Mouse (Mus musculus) embryonic fibroblast, embryonic 13.5 days (primary cell): ENCODE measurements around the gene Rapgef5.

Experiments
- CTCF ChIP-seq: IDR thresholded peaks from 2 replicates; pipeline ENCODE4 v1.5.1; 2011; ENCODE audit warnings: mild to moderate bottlenecking, control low read depth, low read length, moderate library complexity, borderline replicate concordance; ENCODE audit not compliant: insufficient read depth
- POLR2A ChIP-seq: IDR thresholded peaks from 2 replicates; pipeline ENCODE4 v1.6.1; 2011; ENCODE audit warnings: low read depth, mild to moderate bottlenecking, control low read depth, low read length, moderate library complexity

DNA sequence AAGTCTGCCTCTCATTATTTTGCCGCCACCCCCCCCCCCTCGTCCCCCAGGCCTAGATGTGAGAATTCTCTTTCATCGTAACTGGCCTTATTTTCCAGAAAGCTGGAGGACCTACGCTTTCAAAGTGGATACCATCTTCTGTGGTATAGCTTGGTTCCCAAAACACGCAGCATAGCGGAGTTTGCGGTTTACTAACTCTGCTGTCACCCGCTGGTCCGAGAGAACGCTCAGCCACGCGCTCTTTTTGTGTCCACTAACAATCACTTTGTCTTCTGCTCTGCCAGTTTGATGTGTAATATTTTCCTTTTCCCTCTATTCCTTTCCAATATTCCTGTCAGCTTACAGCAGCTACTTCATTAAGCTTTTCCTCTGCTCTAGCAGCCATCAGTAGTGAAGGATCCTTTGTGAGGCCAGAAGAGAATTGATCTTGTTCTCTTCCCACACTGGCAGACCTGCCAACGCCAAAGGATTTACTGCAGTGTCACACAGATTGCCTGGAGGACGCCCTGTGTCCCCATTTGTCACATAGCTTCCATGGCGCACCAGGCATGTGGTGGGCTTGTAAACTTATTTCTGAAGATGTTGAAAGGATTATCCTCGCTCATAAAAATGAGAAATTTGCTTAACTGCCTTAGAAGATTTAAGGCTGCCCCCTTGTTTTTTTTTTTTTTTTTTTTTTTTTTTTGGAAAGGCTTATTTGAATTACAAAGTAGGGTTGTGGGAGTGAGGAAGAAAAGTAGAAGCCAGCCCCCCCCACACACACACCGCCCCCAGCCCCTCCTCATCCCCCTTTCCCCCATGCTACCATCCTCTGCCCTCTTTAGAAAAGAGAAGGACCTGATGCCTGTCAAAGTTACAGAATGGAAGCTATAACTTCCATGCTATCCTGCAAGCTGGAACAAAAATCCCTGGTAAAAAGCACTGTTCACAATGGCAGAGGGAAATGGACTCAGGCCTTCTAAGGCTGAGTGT is 292.4 kb downstream of the Rapgef5 start:
- TF ChIP-seq CTCF (no peak), POLR2A (no peak)
